Mouse (Mus musculus) B cell, adult 67 days (primary cell): ENCODE data around the gene Smco3. TPM values are rescaled to one million over a fixed set of nuclear protein-coding genes. Genes with fewer than 3 reads are reported as not detected.

Experiments used
- total RNA-seq, 2 experiments: library from RNA; stranded (reverse); gene quantifications; 4 replicates each; pipeline ENCODE4 v1.2.4; 2023

Smco3 gene
- not detected for total RNA-seq

DNA sequence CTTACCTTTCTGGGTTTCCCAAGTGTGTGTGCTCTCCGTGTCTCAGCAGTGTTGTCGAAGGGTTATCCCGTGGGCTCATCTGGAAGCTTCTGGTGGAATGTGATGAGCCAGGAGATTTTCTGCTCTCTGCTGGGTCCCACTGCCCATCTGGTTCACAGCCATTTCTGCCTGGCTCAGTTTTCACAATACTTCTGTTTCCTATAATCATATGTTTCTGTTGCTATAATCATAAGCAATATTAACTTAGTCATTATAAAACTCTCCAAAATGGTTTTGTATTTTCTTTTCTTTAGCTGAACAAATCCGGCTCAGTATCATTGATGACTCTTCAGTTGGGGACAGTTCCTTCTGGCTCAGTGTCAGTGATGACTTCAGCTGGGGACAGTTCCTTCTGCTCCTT is at the start of gene Smco3:
Gene Smco3, minus strand, starts transcription at position 101 of the 400 bp plus-strand sequence.

DNA sequence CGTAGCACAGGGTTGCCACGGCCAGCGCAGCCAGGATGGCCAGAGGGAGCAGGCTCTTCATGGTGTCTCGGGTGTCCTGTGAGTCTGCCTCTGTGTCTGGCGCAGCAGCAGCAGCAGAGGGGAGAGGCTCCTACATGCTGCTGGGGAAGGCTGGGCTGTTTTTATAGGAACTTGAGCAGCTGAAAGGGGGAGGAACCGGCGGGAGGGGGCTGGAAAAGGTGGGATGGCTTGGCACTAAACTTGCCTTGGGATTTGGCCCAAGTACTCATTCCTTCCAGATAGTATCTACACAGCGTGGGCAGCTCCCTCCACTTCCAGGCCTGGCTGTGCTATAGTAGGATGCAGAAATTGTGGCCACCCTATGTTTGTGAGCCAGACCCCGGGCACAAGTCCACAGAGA is 40.4 kb upstream of the Smco3 start, which contains the start of gene Mgp:
Gene Mgp, minus strand, starts transcription at position 154 of the 400 bp plus-strand sequence.

DNA sequence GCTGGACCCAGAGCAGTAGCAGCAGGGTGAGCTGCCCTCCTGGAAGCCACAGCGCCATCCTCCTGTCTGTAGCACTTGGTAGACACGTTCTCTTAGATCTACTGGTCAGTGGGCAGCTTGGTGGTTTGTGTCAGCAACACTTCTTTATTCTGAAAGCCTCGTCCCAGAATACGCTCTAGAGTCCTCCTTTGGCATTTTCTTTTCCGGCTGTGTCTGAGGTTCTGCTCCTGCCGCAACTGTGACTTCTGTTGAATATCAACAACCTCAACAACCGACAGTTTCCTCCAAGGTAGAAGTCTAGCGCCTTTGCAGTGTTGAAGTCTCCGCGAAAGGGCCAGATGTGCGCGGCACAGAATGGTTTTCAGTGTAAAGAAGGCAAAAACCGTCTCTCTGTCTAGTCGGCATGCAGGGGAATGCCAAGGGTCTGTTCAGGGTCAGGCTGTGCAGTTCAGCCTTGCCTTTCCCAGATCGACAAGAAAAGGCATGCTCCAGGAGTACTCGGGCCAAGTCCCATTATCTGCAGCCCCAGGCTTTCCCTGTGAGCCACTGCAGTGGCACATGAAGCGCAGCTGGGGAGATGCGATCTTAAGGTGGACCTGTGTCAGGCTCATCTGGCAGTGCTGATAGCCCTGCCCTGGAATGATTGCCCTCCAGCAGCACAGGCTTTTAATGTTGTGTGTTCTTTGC is 22.1 kb upstream of the Smco3 start, which contains the start of gene Art4:
Gene Art4, minus strand, starts transcription at position 548 of the 687 bp plus-strand sequence.

DNA sequence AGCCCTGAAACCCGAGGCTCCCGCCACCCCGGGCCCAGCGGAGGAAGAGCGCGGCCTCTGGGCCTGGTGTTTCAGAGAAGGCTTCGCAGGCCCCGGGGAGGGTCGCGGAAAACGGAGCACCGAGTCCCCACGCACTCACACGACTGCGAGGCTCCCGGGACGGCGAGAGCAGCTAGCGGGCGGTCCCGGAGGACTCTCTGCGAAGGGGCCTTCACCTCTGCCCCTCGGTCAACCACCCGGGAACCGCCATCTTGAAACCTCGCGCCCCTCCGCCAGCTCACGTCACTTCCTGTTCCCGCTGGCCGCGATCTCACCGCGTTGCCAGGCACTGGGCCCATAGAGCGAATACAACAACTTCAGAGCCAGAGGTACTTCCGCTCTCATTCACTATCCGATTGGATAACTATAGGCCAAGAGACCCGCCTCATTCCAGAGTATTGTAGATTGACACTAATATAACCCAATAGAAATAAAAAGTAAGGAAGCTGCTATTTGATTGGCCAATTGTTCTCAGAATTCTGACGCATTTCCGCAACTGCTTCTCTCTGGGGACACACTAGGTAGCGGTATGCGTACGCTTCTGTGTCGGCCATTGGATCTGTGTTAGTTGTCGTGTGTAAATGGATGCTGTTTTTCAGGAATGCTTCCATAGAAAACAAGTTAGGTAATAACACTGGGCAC is 7.2 kb downstream of the Smco3 start, which contains the start of gene Wbp11:
Gene Wbp11, minus strand, starts transcription at position 353 of the 681 bp plus-strand sequence.

DNA sequence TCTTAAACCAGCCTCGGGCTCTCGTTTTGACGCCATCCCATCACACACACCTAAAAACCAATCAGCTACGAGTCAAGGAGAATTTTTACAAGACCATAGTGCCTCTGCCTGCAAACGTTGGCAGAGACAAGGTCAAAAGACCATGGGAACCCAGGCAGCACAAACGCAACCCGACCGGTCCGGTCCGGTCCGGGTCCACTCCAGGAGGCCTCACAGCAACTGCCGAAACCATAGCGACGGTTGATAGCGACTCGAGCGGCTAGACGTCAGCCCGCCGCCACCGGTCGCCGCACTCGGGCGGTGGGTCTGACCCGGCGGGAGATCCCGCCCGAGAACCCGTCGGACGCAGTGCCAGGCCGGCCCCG is 7.8 kb downstream of the Smco3 start, which contains the start of gene BC049715:
Gene BC049715, plus strand, starts transcription at position 111 of the 365 bp plus-strand sequence.

DNA sequence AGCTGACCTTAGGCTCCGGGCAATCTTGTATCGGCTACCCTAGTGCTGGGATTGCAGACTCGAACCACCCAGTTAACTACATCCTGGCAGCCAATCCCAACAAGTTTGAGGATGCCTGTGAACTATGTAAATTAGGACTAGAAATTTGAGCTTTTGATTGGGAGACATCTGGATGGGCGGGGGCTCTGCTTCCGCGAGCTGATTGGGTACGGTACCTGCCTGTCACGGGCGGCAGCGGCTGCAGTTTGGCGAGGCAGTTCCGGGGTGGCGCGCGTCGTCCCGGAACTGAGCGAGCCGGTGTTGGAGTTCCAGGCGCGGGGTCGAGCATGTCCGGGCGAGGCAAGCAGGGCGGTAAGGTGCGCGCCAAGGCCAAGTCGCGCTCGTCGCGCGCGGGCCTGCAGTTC is 27.2 kb downstream of the Smco3 start, which contains the start of gene H2afj:
Gene H2afj, plus strand, starts transcription at position 231 of the 404 bp plus-strand sequence.

DNA sequence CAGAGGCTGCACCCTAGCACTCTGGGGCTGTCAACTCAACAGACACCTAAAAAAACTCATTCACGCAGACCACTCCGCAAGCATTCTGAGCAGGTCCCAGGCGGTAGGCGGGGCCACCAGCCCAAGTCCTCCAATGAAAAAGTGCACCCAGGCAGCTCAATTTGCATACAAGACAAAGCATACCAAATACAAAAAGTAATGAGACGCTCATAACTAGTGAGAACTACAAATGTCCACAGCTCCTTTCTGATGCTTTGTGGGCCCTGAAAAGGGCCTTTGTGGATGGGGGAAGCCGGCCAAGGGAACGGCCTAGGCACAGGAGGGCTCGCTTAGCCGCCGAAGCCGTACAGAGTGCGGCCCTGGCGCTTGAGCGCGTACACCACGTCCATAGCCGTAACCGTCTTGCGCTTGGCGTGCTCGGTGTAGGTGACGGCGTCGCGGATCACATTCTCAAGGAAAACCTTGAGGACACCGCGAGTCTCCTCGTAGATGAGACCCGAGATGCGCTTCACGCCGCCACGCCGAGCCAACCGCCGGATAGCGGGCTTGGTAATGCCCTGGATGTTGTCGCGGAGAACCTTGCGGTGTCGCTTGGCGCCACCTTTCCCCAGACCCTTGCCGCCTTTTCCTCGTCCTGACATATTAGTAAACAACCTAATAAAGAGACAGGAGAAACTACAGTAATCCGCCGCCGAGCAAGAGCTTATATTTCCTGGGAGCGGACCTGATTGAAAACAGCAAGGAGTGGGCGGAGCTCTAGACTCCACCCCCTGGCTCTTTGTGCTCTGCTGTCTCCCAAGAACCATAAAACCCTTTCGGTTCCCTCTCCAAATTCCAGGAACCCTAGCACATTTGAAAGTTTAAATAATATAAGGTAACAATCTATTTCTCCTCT is 31.3 kb downstream of the Smco3 start, which contains the start of gene Hist4h4:
Gene Hist4h4, minus strand, starts transcription at position 677 of the 895 bp plus-strand sequence.

DNA sequence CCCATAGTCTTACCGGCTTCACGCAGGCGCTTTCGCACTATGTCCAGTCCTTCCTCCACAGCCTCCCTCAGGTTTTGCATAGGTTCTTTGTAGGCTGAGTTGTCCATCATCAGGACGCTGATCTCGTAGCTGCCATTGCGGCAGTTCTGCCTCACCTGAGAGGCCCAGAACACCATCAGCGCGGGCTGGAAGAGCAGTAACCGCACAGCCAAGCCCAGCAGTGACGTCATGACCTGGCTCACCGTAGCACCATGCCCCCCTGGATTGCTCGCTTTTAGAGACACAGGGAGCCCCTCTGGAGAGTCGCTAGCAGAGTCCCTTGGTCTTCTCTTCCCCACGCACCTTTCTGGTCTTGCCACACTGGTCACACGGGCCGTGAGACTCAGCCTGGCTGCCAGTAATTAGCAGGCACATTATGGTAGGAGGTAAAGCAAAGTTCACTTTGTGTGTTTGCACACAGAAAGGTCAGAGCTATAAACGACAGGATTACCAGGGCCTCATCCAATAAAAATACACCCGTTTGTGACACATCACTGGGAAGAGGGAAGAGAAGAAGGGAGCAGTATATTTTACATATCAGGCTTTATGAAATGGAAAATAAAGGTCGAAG is 53.8 kb downstream of the Smco3 start, which contains the start of gene Gucy2c:
Gene Gucy2c, minus strand, starts transcription at position 389 of the 610 bp plus-strand sequence.

Other genes starting within 250 kb of the Smco3 start
- 10 to 100 TPM; 72.2 to 81.9 TPM for gene Plbd1, start 173.5 kb downstream of the Smco3 start, total RNA-seq
- under 1 TPM in 1 of 2 experiments, not detected in 1; 0.18 TPM for gene Gucy2c, start 53.7 kb downstream of the Smco3 start, total RNA-seq
- 10 to 100 TPM; 15.8 to 18.8 TPM for gene Hist4h4, start 31.0 kb downstream of the Smco3 start, total RNA-seq
- 10 to 100 TPM; 49.2 to 56.7 TPM for gene H2afj, start 27.2 kb downstream of the Smco3 start, total RNA-seq
- 1 to 10 TPM; 2.5 to 4.4 TPM for gene BC049715, start 7.8 kb downstream of the Smco3 start, total RNA-seq
- 100 to 1,000 TPM; 207 to 229 TPM for gene Wbp11, start 7.2 kb downstream of the Smco3 start, total RNA-seq
- under 1 TPM; 0.20 to 0.30 TPM for gene Art4, start 22.3 kb upstream of the Smco3 start, total RNA-seq
- not detected for gene Mgp, start 40.4 kb upstream of the Smco3 start, total RNA-seq
- gene Erp27, start 86.7 kb upstream of the Smco3 start, total RNA-seq: 10 to 100 TPM; 12.0 to 20.0 TPM
- not detected for gene Pde6h, start 88.4 kb upstream of the Smco3 start, total RNA-seq
- gene Arhgdib, start 106.4 kb upstream of the Smco3 start, total RNA-seq: 1,000 to 10,000 TPM in 1 of 2 experiments, 100 to 1,000 TPM in 1; 992 to 1,053 TPM